Mouse (Mus musculus): ENCODE data around the gene Ptpn14. TPM values are rescaled to one million over a fixed set of nuclear protein-coding genes. Genes with fewer than 3 reads are reported as not detected.

Ptpn14 gene
- polyA plus RNA-seq, 1 experiment from 2014 or later, result 1.3 TPM

DNA sequence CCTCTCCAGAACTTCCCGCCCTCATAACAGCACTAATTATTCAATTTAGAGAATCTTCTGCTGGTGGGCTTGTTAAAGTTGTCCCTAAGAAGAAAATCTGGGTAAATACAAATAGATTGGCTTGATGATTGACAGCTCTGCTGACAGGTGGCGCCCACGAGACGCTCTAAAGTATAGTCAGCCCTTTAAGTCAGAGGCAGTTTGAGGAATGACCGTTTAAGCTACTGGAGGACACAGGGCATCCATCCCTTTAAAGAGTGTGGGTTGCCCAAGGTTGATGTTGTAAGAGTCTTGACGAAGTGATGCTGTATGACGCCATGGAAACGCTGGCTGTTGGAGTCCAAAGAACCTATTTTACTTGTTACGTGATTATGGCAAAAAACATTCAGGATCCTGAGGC is 136.2 kb downstream of the Ptpn14 start:
- H3K4me3 ChIP-seq, result no peak overlapping the region
- H3K4me1 ChIP-seq, result peaks cover 28% of the 10 kb centered on the region
- no peaks in the 10 kb centered on the region for H3K9me3 ChIP-seq (replicated peaks)
- no peaks in the 10 kb centered on the region for H3K27me3 ChIP-seq
- no peak for ATAC-seq
- H3K4me2 ChIP-seq, result no peak overlapping the region
- H3K36me3 ChIP-seq (ENCODE audit: poor library complexity, severe bottlenecking), result no peaks in the 10 kb centered on the region
- H3K27ac ChIP-seq, result no peak overlapping the region; the same call in 1 of the 2 replicates
- no peak overlapping the region for H3K9ac ChIP-seq
- WGBS, result 73% methylated on average over 9 of the region's 9 CpGs

DNA sequence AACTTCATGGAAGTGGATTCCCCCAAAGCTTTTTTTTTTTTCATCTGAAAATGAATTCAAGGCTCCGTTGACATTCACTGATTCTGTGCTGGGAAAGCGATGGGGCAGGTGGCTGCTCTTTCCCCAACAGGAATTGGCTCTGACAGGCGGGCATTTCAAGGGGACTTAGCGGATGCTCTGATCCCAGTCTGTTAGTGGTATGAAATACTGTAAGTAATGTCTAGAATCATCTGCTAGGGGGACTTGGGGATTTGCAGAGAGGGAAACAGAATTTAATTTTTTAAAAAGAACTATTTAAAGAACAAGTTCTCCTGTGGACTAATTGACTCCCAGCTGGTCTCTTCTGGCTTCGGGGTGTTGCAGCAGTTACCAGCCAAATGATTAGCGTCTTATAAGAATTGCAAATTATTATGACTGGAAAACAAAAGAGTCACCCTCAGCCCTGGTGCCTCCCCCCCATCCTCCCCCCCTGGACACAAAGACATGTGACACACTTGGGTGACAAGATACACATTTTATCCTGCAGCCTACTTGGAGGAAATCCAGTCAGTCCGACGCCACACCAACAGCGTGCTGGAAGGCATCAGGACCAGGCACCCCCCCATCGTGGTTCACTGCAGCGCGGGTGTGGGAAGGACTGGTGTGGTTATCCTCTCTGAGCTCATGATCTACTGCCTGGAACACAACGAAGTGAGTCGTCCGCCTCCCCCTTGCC is 136.9 kb downstream of the Ptpn14 start:
- ATAC-seq, result peak; percentile 58; the same call in 1 of the 2 replicates
- WGBS, result 69% methylated on average over 15 of the region's 15 CpGs
- peaks cover 28% of the 10 kb centered on the region for H3K4me1 ChIP-seq
- no peaks in the 10 kb centered on the region for H3K36me3 ChIP-seq (ENCODE audit: poor library complexity, severe bottlenecking)
- H3K4me3 ChIP-seq, result no peak overlapping the region
- H3K27me3 ChIP-seq, result no peaks in the 10 kb centered on the region
- H3K9ac ChIP-seq, result no peak overlapping the region
- no peak overlapping the region for H3K4me2 ChIP-seq
- no peaks in the 10 kb centered on the region for H3K9me3 ChIP-seq (replicated peaks)
- no peak overlapping the region; the same call in none of the 2 replicates for H3K27ac ChIP-seq

DNA sequence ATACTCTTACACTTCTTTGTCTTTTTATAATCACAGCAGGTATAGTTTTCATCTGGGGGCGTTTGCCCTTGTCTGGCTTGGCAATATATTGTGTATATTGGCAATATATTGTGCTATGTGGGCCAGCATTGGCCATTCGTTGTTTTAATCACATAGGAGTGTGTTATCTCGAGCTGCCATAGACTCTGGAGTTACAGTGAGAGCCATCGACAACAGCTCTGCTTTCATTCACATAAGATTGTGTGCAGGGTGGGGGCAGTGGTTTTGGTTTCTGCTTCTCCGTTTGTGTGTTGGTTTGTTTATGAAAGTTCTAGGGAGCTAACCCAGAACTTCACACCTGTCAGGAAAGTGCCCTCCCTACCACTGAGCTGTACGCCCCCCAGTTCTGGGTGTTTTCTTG is 138.6 kb downstream of the Ptpn14 start:
- WGBS, result 86% methylated on average over 6 of the region's 6 CpGs
- H3K4me3 ChIP-seq, result no peak overlapping the region
- H3K36me3 ChIP-seq (ENCODE audit: poor library complexity, severe bottlenecking), result no peaks in the 10 kb centered on the region
- no peaks in the 10 kb centered on the region for H3K9me3 ChIP-seq (replicated peaks)
- H3K4me1 ChIP-seq, result peaks cover 28% of the 10 kb centered on the region
- H3K27ac ChIP-seq, result no peak overlapping the region
- no peak for ATAC-seq
- no peak overlapping the region for H3K4me2 ChIP-seq
- H3K27me3 ChIP-seq, result no peaks in the 10 kb centered on the region
- no peak overlapping the region for H3K9ac ChIP-seq

DNA sequence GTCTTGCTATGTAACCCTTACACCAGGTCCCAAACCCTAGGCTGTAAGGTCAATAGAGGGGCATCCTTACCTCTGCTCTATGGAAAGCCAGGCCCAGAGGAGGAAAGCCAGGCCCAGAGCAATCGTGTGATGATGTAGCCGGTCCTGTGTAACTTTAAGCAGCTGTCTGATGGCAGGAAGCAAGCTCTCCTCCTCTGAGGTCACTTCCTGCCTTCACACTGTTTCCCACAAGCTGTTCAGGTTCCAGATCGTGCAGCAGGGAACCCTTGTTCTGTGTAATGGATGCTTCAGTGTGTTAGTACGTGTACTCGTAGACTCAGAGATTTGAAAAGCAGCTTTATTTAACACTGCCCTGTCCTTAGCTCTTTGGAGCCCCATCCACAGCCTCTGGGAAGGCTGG is 139.0 kb downstream of the Ptpn14 start:
- no peak overlapping the region for H3K4me3 ChIP-seq
- WGBS, result 75% methylated on average over 5 of the region's 5 CpGs
- H3K27me3 ChIP-seq, result no peaks in the 10 kb centered on the region
- no peak overlapping the region for H3K4me2 ChIP-seq
- H3K27ac ChIP-seq, result no peak overlapping the region
- no peaks in the 10 kb centered on the region for H3K36me3 ChIP-seq (ENCODE audit: poor library complexity, severe bottlenecking)
- no peak for ATAC-seq
- no peaks in the 10 kb centered on the region for H3K9me3 ChIP-seq (replicated peaks)
- peaks cover 28% of the 10 kb centered on the region for H3K4me1 ChIP-seq
- H3K9ac ChIP-seq, result no peak overlapping the region

DNA sequence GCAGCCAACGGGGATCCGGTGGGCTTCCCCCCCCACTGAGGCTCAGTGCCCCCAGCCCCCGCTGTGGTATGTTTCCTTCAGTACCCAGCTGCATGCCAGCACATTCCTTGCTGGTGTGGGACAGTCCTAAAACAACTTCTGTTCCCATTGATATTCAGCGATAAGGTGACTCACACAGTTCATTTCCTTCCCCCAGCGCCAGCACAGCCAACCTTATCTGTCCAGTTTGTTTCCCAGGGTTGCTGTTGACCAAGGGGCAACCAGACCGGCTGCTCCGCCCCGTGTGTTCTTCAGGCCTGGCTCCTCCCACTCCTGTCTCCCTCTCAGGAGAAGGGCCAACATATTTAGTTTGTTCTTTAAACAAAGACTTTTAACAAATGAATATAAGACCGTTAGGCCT is 139.4 kb downstream of the Ptpn14 start:
- no peaks in the 10 kb centered on the region for H3K27me3 ChIP-seq
- no peak for ATAC-seq

DNA sequence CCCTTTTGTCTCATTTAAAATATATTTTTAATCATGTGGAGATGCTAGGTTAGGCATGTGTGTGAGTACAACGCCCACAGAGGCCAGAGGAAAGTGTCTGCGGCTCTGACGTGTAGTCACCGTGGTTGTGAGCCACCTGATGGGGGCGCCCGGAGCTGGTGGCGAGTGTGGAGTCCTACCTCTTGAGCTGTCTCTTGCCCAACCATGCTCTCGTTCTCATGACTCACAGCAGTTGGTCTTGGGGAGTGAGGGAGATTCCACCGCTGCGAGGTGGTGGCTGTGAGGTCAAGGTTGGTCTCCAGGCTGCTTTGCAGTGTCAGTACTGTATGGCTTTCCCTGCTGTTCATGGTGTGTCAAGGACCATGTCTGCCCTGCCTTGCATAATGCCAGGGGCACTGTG is 140.0 kb downstream of the Ptpn14 start:
- no peak overlapping the region for H3K9ac ChIP-seq
- no peaks in the 10 kb centered on the region for H3K27me3 ChIP-seq
- H3K36me3 ChIP-seq (ENCODE audit: poor library complexity, severe bottlenecking), result no peaks in the 10 kb centered on the region
- H3K4me2 ChIP-seq, result no peak overlapping the region
- no peaks in the 10 kb centered on the region for H3K9me3 ChIP-seq (replicated peaks)
- H3K4me1 ChIP-seq, result peaks cover 28% of the 10 kb centered on the region
- no peak overlapping the region for H3K27ac ChIP-seq
- WGBS, result 90% methylated on average over 10 of the region's 10 CpGs
- ATAC-seq, result no peak
- H3K4me3 ChIP-seq, result no peak overlapping the region

More for the DNA sequence above, 139.4 kb downstream of the Ptpn14 start:
- WGBS, result 72% methylated on average over 9 of the region's 9 CpGs
- H3K27ac ChIP-seq, result no peak overlapping the region
- no peak overlapping the region for H3K4me2 ChIP-seq
- H3K36me3 ChIP-seq (ENCODE audit: poor library complexity, severe bottlenecking), result no peaks in the 10 kb centered on the region
- H3K9ac ChIP-seq, result no peak overlapping the region
- no peaks in the 10 kb centered on the region for H3K9me3 ChIP-seq (replicated peaks)
- no peak overlapping the region for H3K4me3 ChIP-seq
- H3K4me1 ChIP-seq, result peaks cover 28% of the 10 kb centered on the region

DNA sequence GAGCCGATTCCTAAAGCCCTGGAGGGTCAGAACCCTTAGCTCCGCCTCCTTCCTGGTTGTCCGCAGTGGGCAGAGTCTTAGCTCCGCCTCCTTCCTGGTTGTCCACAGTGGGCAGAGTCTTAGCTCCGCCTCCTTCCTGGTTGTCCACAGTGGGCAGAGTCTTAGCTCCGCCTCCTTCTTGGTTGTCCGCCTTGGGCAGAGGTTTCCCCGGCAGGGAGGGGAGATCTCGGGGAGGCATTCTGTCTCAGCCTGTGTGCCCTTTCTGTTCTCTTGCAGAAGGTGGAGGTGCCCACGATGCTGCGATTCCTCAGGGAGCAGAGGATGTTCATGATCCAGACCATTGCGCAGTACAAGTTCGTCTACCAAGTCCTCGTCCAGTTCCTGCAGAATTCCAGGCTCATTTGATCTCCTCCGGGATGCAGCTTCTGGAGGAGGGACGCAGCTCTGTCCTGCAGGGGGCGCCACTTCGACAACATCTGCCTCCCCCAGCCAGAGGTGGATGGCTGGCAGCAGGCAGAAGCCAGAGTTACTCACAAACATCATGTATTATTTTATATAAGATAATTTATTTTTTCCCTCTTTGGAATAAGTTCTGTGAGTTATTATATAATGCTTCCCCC is 141.7 kb downstream of the Ptpn14 start:
- Histone ChIP-seq H3K4me2 (no peak overlapping the region), H3K4me1 (peaks cover 20% of the 10 kb centered on the region), H3K9me3 (replicated peaks) (no peaks in the 10 kb centered on the region), H3K27me3 (no peaks in the 10 kb centered on the region), H3K9ac (no peak overlapping the region), H3K36me3 (ENCODE audit: poor library complexity, severe bottlenecking) (no peaks in the 10 kb centered on the region), H3K4me3 (no peak overlapping the region), H3K27ac (no peak overlapping the region)
- WGBS, result 91% methylated on average over 18 of the region's 18 CpGs
- ATAC-seq, result no peak

DNA sequence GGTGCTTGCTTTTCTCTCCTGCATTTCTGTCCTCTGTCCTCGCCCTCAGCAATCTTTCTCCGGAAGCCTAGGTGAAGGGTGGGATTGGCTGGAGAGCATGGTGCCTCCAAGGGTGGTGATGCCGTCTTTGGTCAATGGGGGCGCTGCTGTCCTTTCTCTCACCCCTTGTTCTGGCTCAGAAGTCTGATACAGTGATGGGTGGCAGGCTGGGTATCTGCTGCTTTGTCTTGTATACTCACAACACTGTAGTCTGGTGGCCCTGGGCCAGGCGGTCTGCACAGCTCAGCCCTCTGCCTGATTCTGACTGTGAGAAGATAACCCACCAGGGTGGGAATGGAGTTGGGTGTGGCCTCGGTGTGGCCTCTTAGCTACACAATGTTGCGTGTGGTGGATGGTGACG is 142.5 kb downstream of the Ptpn14 start:
- no peaks in the 10 kb centered on the region for H3K36me3 ChIP-seq (ENCODE audit: poor library complexity, severe bottlenecking)
- 84% methylated on average over 8 of the region's 8 CpGs for WGBS
- no peaks in the 10 kb centered on the region for H3K27me3 ChIP-seq
- no peak overlapping the region for H3K27ac ChIP-seq
- no peak overlapping the region for H3K4me3 ChIP-seq
- no peak overlapping the region for H3K4me2 ChIP-seq
- ATAC-seq, result no peak
- no peaks in the 10 kb centered on the region for H3K9me3 ChIP-seq (replicated peaks)
- H3K4me1 ChIP-seq, result peaks cover 12% of the 10 kb centered on the region
- no peak overlapping the region for H3K9ac ChIP-seq

DNA sequence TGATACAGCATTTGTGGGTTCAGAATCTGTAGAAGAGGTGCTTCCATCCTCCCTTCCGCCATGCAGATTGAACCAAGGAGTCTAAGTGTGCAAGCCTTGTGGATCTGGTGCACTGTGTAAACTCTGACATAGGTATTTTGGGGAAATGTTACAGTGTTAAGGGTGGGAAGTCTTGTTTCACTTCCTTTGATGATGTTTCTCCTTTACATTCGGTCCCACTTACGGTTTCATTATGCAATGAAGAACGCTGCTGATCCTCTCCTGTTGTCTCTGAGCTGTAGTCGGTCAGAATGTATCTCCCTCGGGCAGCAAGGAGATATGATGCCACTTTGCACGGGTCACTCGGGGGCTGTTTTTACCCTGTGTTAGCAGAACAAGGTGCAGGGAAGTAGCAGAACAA is 143.6 kb downstream of the Ptpn14 start:
- Histone ChIP-seq H3K4me1 (peaks cover 8% of the 10 kb centered on the region), H3K9me3 (replicated peaks) (no peaks in the 10 kb centered on the region), H3K4me2 (no peak overlapping the region), H3K27me3 (no peaks in the 10 kb centered on the region), H3K4me3 (no peak overlapping the region), H3K36me3 (ENCODE audit: poor library complexity, severe bottlenecking) (no peaks in the 10 kb centered on the region), H3K27ac (no peak overlapping the region), H3K9ac (no peak overlapping the region)
- no peak for ATAC-seq
- 91% methylated on average over 8 of the region's 8 CpGs for WGBS

DNA sequence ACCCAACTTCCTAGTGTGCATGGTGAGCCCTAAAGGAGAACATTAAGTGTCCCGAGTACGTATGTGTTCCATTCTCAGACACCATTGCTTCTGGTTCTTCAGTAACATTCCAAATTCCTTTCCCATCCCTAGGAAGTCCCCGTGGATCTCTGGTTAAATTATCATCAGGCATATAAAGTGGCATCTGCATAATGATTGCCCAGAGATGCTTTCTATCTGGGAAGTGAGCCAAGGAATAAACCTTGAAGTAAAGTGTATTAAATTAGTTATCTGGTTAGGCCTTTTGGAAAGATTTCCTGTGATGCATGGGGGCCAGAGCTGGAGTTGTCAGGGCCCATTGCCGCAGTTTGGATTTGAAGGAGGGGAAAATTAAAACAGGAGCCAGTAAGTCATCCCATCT is 144.0 kb downstream of the Ptpn14 start:
- Histone ChIP-seq H3K4me2 (no peak overlapping the region), H3K9ac (no peak overlapping the region), H3K4me1 (peaks cover 6% of the 10 kb centered on the region), H3K27ac (no peak overlapping the region), H3K36me3 (ENCODE audit: poor library complexity, severe bottlenecking) (no peaks in the 10 kb centered on the region), H3K9me3 (replicated peaks) (no peaks in the 10 kb centered on the region), H3K4me3 (no peak overlapping the region), H3K27me3 (no peaks in the 10 kb centered on the region)
- 82% methylated on average over 4 of the region's 4 CpGs for WGBS
- no peak for ATAC-seq

DNA sequence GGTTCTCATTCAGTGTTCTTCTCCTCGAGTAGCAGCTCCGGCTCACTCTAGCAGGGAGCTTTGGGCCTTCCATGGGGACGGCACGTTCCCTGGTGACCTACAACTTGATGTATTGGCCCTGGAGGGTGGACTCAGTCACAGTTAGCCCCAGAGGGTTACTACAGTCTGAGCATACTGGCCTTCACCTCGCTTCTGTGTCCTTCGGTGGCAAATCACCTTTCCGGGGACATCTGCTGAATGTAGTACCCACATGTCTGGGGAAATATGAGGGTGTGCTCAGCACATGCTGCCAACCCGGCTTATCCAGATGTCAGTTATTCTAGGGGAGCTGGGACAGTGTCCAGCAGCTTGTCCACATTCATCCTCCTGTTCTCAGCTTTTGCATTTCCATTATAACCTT is 145.5 kb downstream of the Ptpn14 start:
- Histone ChIP-seq H3K4me3 (no peak overlapping the region), H3K9me3 (replicated peaks) (no peaks in the 10 kb centered on the region), H3K36me3 (ENCODE audit: poor library complexity, severe bottlenecking) (no peaks in the 10 kb centered on the region), H3K4me1 (no peaks in the 10 kb centered on the region), H3K4me2 (no peak overlapping the region), H3K27ac (no peak overlapping the region), H3K27me3 (no peaks in the 10 kb centered on the region), H3K9ac (no peak overlapping the region)
- ATAC-seq, result no peak
- 88% methylated on average over 8 of the region's 8 CpGs for WGBS

DNA sequence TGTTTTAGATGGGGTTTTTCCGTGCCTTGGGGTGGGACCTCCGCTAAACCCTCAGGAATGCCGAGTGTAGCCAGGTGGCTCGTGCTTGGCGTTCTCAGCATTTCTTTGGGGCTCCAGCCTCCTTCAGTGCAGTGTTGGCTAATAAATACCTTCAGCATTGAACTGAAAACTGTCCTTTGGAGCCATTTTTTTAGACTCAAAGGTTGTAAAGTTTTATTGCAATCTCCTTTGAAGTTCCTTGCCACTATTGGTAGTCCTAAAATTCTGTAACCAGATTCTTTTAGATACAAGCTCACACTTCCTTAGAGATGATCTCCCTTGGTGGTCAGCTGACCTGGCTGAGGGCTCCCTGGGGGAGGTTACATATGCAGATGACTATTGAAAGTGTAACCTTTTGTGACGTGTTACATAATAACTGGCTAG is 147.4 kb downstream of the Ptpn14 start:
- Histone ChIP-seq H3K36me3 (ENCODE audit: poor library complexity, severe bottlenecking) (no peaks in the 10 kb centered on the region), H3K27ac (no peak overlapping the region), H3K9me3 (replicated peaks) (no peaks in the 10 kb centered on the region), H3K4me3 (no peak overlapping the region), H3K9ac (no peak overlapping the region), H3K4me1 (no peaks in the 10 kb centered on the region), H3K4me2 (no peak overlapping the region), H3K27me3 (no peaks in the 10 kb centered on the region)
- ATAC-seq, result no peak
- 41% methylated on average over 6 of the region's 6 CpGs for WGBS

DNA sequence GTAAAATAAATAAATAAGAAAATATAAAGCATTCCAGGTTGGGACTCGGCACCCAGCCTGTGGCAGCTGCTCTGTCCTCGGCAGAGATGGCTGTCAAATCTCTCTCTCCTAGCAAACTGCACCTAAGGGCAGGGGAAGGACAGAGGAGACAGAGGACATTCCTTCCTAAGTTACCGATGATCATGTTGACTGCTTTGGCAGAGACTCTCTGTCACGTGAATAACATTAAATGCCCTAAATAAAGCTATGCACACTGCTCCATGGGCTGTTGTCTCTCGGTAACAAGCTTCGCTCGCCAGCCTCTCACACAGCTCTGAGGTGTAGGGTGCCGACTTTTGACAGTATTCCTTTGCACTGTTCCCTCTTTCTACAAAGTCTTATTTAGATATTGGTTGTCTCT is 148.1 kb downstream of the Ptpn14 start:
- H3K4me3 ChIP-seq, result no peak overlapping the region
- H3K4me2 ChIP-seq, result no peak overlapping the region
- H3K9ac ChIP-seq, result no peak overlapping the region
- WGBS, result 82% methylated on average over 8 of the region's 8 CpGs
- no peaks in the 10 kb centered on the region for H3K27me3 ChIP-seq
- no peaks in the 10 kb centered on the region for H3K9me3 ChIP-seq (replicated peaks)
- no peaks in the 10 kb centered on the region for H3K4me1 ChIP-seq
- H3K36me3 ChIP-seq (ENCODE audit: poor library complexity, severe bottlenecking), result no peaks in the 10 kb centered on the region
- no peak overlapping the region for H3K27ac ChIP-seq
- no peak for ATAC-seq

Data from forebrain, embryonic 13.5 days (tissue).